ENCODE assay signal across 1 mouse cellular context in genomic region chr5:114902413-114902812, GRCm38 (mm10).
A peak's percentile ranks its signal among the peaks of the same experiment; 100 is the strongest.
TF ChIP-seq lines count a peak whose summit lies in the region.

No protein-coding gene starts in this region.

TF ChIP-seq in CH12.LX, 34 proteins besides CTCF, POLR2A, EP300 and RAD21 (continued from another document):
- TF ChIP-seq ZMIZ1 (IDR thresholded peaks at IDR 0.05; ENCODE audit: low read depth, low read length) (no peak), ZC3H11A (IDR thresholded peaks at IDR 0.05; ENCODE audit: low read depth, low read length) (peak; percentile 56; the same call in 1 of the 2 replicates), MYC (IDR thresholded peaks at IDR 0.05; ENCODE audit: low read depth, low read length) (no peak), NELFE (IDR thresholded peaks at IDR 0.05; ENCODE audit: low read depth, low read length) (peak; percentile 35; the same call in 1 of the 2 replicates), NRF1 (IDR thresholded peaks at IDR 0.05; ENCODE audit: low read depth, low read length) (no peak), SMC3 (IDR thresholded peaks at IDR 0.05; ENCODE audit: low read depth, low read length) (peak; percentile 87), MEF2A (IDR thresholded peaks at IDR 0.05; ENCODE audit: borderline replicate concordance, low read depth, low read length) (no peak)
